Mouse (Mus musculus) myocyte (in vitro differentiated cells): Measurements from ENCODE around the gene Acaa1b. TPM values are rescaled to one million over a fixed set of nuclear protein-coding genes. Genes with fewer than 3 reads are reported as not detected.
A peak's percentile ranks its signal among the peaks of the same experiment; 100 is the strongest.

Experiments used
- H3K27me3 ChIP-seq: one replicate; pipeline ENCODE4 v1.6.1; 2011; ENCODE audit not compliant: control insufficient read depth, insufficient read depth, insufficient read length
- H3K36me3 ChIP-seq: one replicate; pipeline ENCODE4 v1.6.1; 2011; ENCODE audit not compliant: control insufficient read depth, insufficient read depth
- H3K4me2 ChIP-seq: one replicate; pipeline ENCODE4 v1.6.1; 2011; ENCODE audit warnings: low read depth, control low read depth
- H3K4me3 ChIP-seq: one replicate; pipeline ENCODE4 v1.5.1; 2011; ENCODE audit warnings: mild to moderate bottlenecking, control low read depth, moderate library complexity
- H3K79me2 ChIP-seq: one replicate; pipeline ENCODE4 v1.6.1; 2011; ENCODE audit not compliant: control insufficient read depth, insufficient read depth
- H3ac ChIP-seq: one replicate; pipeline ENCODE4 v1.6.1; 2011; ENCODE audit not compliant: control insufficient read depth, insufficient read length
- CEBPB ChIP-seq: IDR thresholded peaks from 2 replicates; pipeline ENCODE4 v1.6.1; 2011; ENCODE audit warnings: mild to moderate bottlenecking, moderate library complexity; ENCODE audit not compliant: poor library complexity, insufficient read depth, severe bottlenecking
- E2F4 ChIP-seq: IDR thresholded peaks from one replicate; pipeline ENCODE4 v1.6.1; 2011; ENCODE audit warnings: mild to moderate bottlenecking, control low read depth, moderate library complexity; ENCODE audit not compliant: insufficient read depth
- MAX ChIP-seq: IDR thresholded peaks from one replicate; pipeline ENCODE4 v1.6.1; 2011; ENCODE audit warnings: low read depth, mild to moderate bottlenecking, control low read depth
- MYOD1 ChIP-seq, 3 experiments: IDR thresholded peaks; one replicate each; pipeline ENCODE4 v1.6.1; 2011; ENCODE audit warnings: control low read depth in 2 of 3, low read depth in 2 of 3, mild to moderate bottlenecking in 2 of 3, moderate library complexity in 1 of 3; ENCODE audit not compliant: insufficient read length in 2 of 3, control insufficient read depth in 1 of 3
- MYOG ChIP-seq, 3 experiments: IDR thresholded peaks; one replicate each; pipeline ENCODE4 v1.6.1; 2011; ENCODE audit warnings: control low read depth in 2 of 3, low read depth in 2 of 3, mild to moderate bottlenecking in 2 of 3; ENCODE audit not compliant: insufficient read length in 2 of 3, control insufficient read depth in 1 of 3, insufficient read depth in 1 of 3
- POLR2A ChIP-seq: IDR thresholded peaks from one replicate; pipeline ENCODE4 v1.6.1; 2011; ENCODE audit warnings: low read depth, mild to moderate bottlenecking, control low read depth, moderate library complexity; ENCODE audit not compliant: insufficient read length
- POLR2AphosphoS2 ChIP-seq: IDR thresholded peaks from one replicate; pipeline ENCODE4 v1.6.1; 2011; ENCODE audit warnings: low read depth, control low read depth; ENCODE audit not compliant: insufficient read length
- REST ChIP-seq: IDR thresholded peaks from one replicate; pipeline ENCODE4 v1.6.1; 2011; ENCODE audit warnings: mild to moderate bottlenecking, control low read depth, moderate library complexity; ENCODE audit not compliant: insufficient read depth, insufficient read length
- SRF ChIP-seq: IDR thresholded peaks from one replicate; pipeline ENCODE4 v1.6.1; 2011; ENCODE audit warnings: low read depth; ENCODE audit not compliant: control insufficient read depth, insufficient read length
- TCF12 ChIP-seq: IDR thresholded peaks from one replicate; pipeline ENCODE4 v1.6.1; 2011; ENCODE audit warnings: mild to moderate bottlenecking, control low read depth; ENCODE audit not compliant: poor library complexity, insufficient read depth, severe bottlenecking
- TCF3 ChIP-seq: IDR thresholded peaks from one replicate; pipeline ENCODE4 v1.6.1; 2011; ENCODE audit warnings: low read depth, control low read depth; ENCODE audit not compliant: insufficient read length
- USF1 ChIP-seq: IDR thresholded peaks from one replicate; pipeline ENCODE4 v1.6.1; 2011; ENCODE audit warnings: low read depth, mild to moderate bottlenecking, control low read depth, moderate library complexity
- polyA plus RNA-seq: library from polyadenylated mRNA; unstranded; fragments of >200 nt; fragmentation: generic; extraction: Trizol; gene quantifications from one replicate; pipeline ENCODE4 v1.2.1, GENCODE M21; 2012; ENCODE audit warnings: missing spikeins

Gene Acaa1b
- 1.7 TPM for polyA plus RNA-seq

DNA sequence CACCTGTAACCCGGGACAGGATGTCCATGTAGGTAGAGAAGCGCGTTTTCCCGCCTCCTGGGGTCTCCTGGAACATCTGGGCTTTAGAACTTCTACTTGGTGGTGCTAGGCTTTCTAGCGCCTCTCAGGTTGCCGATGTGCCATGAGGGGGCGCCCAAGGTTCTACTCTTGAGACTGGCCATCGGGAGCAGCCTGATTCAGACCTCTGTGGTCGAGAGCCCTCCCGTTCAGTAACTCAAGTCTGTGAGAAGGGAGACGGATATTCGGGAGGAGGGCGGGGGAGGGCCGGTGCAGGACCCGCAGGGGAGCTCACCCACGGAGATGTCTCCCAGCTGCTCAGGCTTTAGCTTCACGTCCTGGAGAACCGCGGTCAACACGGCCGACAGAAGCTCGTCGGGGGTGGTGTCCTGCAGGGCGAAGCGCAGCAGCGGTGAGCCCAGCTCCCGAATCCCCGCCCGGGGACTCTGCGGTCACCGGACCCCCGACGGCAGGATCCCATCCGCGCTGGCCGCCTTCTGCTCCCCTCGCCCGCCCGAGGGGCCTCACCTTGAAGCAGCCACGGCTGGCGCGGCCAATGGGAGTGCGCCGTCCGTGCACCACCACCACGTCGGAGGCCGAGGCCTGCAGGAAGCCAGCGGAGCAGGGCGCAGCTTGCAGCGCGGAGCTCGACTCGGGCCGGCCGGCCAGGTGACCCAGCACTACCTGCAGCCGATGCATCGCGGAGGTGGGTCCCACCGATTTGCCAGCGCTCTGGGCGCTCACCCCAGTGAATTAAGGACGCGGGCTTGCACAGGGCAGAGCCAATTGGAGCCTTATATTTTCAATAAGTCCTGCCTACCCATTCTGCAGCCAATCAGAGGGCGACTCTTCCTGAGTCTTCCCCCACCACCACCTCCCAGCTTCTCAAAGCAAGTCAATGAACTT is at the start of gene Acaa1b:
Gene Acaa1b (minus strand): TSS at position 816 of the 924 bp plus-strand sequence.
- no peak within 1 kb of the TSS for H3ac ChIP-seq
- H3K4me2 ChIP-seq, result peak within 1 kb of the TSS; percentile 30
- H3K27me3 ChIP-seq, result peaks cover 73% of the 10 kb centered on the region
- H3K4me3 ChIP-seq, result no peak within 1 kb of the TSS
- no peak for TF ChIP-seq TCF12
- TF ChIP-seq POLR2AphosphoS2, result no peak
- TF ChIP-seq E2F4, result no peak
- no peak for TF ChIP-seq TCF3
- TF ChIP-seq CEBPB, result no peak
- no peaks in the 10 kb centered on the region for H3K79me2 ChIP-seq
- no peaks in the 10 kb centered on the region for H3K36me3 ChIP-seq

DNA sequence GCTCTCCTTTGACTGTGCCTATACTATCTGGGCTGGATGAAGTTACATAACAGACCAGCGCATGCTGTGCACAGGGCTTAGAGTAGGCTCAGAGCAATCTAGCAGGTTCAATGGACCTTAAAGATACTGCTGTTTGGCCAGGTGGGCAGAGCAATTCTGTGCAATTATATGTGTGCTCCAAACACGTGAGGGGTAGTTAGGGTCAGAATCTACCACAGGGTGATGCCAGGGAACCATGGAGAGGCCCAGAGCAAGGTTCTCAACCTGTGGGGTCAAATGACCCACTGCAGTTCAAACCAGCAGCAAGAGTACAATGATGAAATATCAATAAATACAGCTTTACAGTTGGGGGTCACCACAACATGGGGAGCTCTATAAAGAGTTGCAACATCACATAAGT is 49.8 kb upstream of the Acaa1b start:
- H3K27me3 ChIP-seq, result no peaks in the 10 kb centered on the region
- no peak overlapping the region for H3ac ChIP-seq
- no peak for TF ChIP-seq REST
- no peak for TF ChIP-seq SRF
- TF ChIP-seq USF1, result no peak
- TF ChIP-seq TCF3, result no peak
- no peak for TF ChIP-seq CEBPB
- no peak for TF ChIP-seq MYOG (IDR thresholded peaks at IDR 0.05; ENCODE audit: control insufficient read depth in 1 of 3, insufficient read depth in 1 of 3, insufficient read length in 2 of 3, low read depth in 2 of 3)
- TF ChIP-seq MAX, result no peak
- TF ChIP-seq POLR2AphosphoS2, result no peak
- TF ChIP-seq E2F4, result no peak
- no peak for TF ChIP-seq MYOD1 (IDR thresholded peaks at IDR 0.05; ENCODE audit: control insufficient read depth in 1 of 3, insufficient read length in 2 of 3, low read depth in 2 of 3)
- TF ChIP-seq TCF12, result no peak
- no peak for TF ChIP-seq POLR2A
- H3K79me2 ChIP-seq, result no peaks in the 10 kb centered on the region
- no peak overlapping the region for H3K4me2 ChIP-seq
- H3K4me3 ChIP-seq, result no peak overlapping the region
- no peaks in the 10 kb centered on the region for H3K36me3 ChIP-seq

DNA sequence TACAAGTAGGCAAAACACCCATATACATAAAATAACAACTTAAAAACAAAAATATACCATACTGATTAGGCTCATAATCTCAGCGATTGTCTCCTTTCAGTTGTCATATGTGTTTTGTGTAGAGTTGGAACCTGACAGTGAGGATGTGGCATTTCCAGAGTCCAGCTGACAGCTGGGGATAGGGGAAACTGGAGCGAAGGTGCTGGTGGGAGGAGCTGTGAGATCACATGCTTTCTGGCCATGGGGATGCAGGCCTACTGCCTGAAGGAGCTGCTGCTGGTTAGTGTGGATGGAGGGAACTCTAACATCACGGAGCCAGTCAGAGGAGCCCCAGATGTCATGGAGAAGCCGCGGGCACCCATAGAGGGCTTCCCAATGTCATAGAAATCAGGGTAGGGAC is 48.9 kb upstream of the Acaa1b start:
- no peaks in the 10 kb centered on the region for H3K36me3 ChIP-seq
- no peak overlapping the region for H3K4me2 ChIP-seq

DNA sequence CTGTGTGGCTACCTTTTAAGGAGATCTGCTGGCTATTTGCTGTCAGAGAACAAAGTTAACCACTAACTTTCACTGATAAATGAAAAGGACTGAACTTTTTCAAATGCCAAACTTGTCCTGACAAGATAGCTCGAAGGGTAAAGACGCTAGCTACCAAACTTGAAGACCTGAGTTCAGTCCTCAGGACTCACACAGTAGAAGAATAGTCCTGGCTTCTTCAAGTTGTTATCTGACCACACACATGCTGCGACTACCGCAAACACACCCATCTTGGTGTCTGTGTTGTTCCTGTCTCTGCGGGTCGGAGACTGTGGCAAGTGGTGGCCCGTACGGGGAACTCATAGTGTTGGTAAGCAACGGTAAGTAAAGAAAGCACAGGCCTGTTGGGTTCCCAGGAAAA is 46.7 kb upstream of the Acaa1b start:
- Histone ChIP-seq H3K27me3 (peaks cover 6% of the 10 kb centered on the region), H3K36me3 (no peaks in the 10 kb centered on the region), H3K4me2 (no peak overlapping the region), H3K4me3 (no peak overlapping the region), H3ac (no peak overlapping the region), H3K79me2 (no peaks in the 10 kb centered on the region)
- TF ChIP-seq USF1 (no peak), MYOG (IDR thresholded peaks at IDR 0.05; ENCODE audit: control insufficient read depth in 1 of 3, insufficient read depth in 1 of 3, insufficient read length in 2 of 3, low read depth in 2 of 3) (no peak), REST (no peak), E2F4 (no peak), SRF (no peak), TCF12 (no peak), TCF3 (no peak), MYOD1 (IDR thresholded peaks at IDR 0.05; ENCODE audit: control insufficient read depth in 1 of 3, insufficient read length in 2 of 3, low read depth in 2 of 3) (no peak), POLR2AphosphoS2 (no peak), POLR2A (no peak), CEBPB (no peak)

More for the DNA sequence above, 48.9 kb upstream of the Acaa1b start:
- no peak overlapping the region for H3K4me3 ChIP-seq
- no peaks in the 10 kb centered on the region for H3K27me3 ChIP-seq
- TF ChIP-seq MYOD1 (IDR thresholded peaks at IDR 0.05; ENCODE audit: control insufficient read depth in 1 of 3, insufficient read length in 2 of 3, low read depth in 2 of 3) (no peak), REST (no peak), USF1 (no peak), TCF3 (no peak), SRF (no peak), E2F4 (no peak), POLR2A (no peak)
- H3K79me2 ChIP-seq, result no peaks in the 10 kb centered on the region
- H3ac ChIP-seq, result no peak overlapping the region

DNA sequence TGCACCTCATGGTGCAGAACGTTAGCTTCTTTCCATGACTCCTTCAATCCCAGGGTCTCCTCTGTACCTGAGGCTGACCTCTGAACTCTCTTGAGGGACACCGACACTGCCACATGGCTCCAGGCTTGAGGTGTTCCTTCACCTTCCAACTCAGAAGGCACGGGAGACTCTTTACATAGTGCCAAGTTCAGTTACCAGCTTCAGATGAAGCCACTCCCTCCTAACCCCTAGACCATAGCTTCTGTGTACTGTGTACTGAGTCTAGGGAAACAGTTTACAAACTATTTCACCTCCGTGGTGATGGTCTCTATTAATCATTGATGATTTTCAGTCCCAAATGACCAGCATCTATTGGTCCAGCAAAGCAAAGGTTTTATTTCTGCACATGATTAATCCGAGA is 44.8 kb upstream of the Acaa1b start:
- Histone ChIP-seq H3K27me3 (peaks cover 9% of the 10 kb centered on the region), H3ac (no peak overlapping the region), H3K4me3 (no peak overlapping the region), H3K4me2 (no peak overlapping the region), H3K79me2 (no peaks in the 10 kb centered on the region), H3K36me3 (no peaks in the 10 kb centered on the region)
- TF ChIP-seq USF1 (no peak), CEBPB (no peak), SRF (no peak), MYOG (IDR thresholded peaks at IDR 0.05; ENCODE audit: control insufficient read depth in 1 of 3, insufficient read depth in 1 of 3, insufficient read length in 2 of 3, low read depth in 2 of 3) (no peak), E2F4 (no peak), POLR2AphosphoS2 (no peak)
